Mouse (Mus musculus): ENCODE measurements around the gene Tnxb.

Gene Tnxb

GRCm38 (mm10) chr17:34659181-34659896 lies 11.0 kb upstream of the Tnxb start:
- DNase-seq (ENCODE audit: low read depth, low spot score): no peak

- no peak for DNase-seq (ENCODE audit: low read depth, low spot score)
Observed at GRCm38 (mm10) chr17:34659897-34660214, 10.5 kb upstream of the Tnxb start.

- DNase-seq (ENCODE audit: low read depth, low spot score): no peak
Observed at GRCm38 (mm10) chr17:34660259-34660820, 10.0 kb upstream of the Tnxb start.

DNA sequence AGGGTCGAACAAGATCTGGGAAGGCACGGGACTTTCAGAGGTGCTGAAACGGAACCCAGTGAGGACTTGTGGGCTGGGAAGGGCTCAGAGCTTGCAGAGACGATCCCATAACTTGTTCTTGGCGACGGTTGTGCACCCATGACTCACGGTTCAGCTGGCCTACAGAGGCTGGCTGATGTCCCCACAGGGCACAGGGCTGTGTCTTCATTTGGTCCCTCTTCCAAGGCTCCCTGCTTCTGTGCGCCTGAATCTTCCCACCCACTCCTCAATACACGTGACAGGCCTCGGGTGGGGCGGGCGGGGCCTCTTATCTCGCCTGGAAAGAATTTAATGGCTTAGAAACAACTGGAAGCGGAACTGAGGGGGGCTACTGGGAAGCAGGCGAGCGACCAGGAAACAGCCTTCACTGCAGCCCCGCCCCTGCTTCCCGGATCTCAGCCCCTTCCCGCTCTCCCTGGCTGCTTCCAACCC lies 9.2 kb upstream of the Tnxb start:
- DNase-seq (ENCODE audit: low read depth, low spot score): peak; percentile 54

DNA sequence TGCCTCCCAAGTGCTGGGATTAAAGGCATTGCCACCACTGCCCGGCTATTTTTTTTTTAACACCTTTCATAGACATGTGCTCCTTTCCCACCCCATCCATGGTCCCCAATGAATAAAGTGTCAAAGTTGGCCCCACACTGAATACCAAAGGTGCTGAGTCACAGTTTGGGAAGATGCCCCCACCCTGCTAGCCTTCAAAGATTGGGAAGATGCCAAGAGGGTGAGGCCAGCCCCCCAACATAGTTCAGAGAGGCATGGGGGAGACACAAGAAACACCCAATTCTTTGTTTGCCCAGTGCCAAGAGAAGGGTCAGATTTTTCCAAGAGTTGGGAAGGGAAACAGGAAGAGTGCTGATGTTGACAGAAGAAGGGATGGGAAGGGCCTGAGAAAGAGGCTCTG lies 7.9 kb upstream of the Tnxb start:
- no peak for DNase-seq (ENCODE audit: low read depth, low spot score)

DNA sequence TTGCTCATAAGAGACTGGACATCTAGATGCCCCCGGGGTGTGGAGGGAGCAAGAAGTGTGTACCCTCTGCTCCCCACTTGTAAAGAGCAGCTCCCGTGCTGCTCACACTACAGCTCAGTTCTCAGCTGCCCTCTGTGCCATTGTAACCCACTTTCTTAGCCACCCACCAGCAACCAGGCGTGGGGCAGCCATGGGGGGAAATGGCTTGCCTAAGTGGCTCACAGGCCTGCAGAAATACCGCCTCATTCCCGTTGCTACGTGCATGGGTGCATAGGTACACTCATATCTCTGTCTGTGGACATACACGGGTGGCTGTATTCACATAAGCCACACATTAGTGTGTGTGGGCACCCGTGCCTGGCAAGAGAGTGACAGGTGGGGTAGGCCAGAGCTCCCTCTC lies 7.4 kb upstream of the Tnxb start:
- DNase-seq (ENCODE audit: low read depth, low spot score): no peak

DNA sequence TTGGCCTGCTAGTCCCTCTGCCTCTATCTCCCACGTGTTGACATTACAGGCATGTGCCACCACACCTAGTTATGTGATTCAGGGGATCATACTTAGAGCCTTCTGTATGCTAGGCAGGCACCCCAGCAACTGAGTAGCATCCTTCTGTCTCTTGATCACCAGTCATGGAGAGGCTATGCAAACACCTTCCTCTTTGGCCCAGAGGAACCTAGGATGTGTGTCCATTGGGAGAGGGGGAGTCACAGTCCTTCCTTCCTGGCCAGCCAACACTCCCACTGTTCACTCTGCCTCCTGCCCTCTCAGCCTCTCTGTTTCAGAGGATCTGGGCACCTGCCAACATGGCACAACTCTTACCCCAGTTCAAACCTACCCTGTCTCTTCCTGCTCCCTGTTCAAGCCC lies 6.8 kb upstream of the Tnxb start:
- DNase-seq (ENCODE audit: low read depth, low spot score): no peak

- DNase-seq (ENCODE audit: low read depth, low spot score): no peak
Observed at GRCm38 (mm10) chr17:34664472-34664871, 5.9 kb upstream of the Tnxb start.

- DNase-seq (ENCODE audit: low read depth, low spot score): no peak
Observed at GRCm38 (mm10) chr17:34671151-34672066, 1.1 kb downstream of the Tnxb start.

- DNase-seq (ENCODE audit: low read depth, low spot score): no peak
Observed at GRCm38 (mm10) chr17:34672246-34672792, 2.0 kb downstream of the Tnxb start.

GRCm38 (mm10) chr17:34673139-34673538 lies 2.8 kb downstream of the Tnxb start:
- no peak for DNase-seq (ENCODE audit: low read depth, low spot score)

DNA sequence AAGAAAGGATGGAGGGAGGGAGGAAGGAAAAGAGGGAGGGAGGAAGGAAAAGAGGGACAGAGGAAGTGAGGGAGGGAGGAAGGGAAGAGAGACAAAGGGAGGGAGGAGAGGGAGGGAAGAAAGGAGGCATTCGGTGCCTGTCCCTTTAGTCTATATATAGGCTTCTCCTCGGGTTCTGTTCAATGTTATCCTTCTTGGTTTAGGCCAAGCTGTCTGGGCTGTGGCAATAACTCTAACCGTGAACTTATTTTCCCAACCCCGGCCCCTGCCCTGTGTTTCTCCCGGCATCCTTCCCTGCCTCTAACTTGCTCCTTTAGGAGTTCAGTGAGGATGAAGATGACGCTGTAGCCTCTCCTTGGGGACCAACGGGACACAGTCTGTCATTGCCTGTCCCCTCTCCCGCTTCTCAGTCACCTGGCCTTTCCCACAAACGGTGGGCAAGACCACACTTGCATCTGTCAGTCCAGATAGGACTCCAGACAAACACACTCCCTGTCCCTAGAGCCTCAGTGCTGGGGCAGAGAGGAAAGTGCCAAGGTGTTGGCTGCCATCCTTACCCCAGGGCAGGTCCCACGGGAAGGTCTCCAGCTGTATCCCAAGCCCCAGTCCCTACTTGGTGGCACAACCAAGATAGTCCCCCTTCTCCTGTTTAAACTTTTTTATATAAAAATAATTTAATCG lies 4.3 kb downstream of the Tnxb start:
- DNase-seq (ENCODE audit: low read depth, low spot score): no peak

- no peak for DNase-seq (ENCODE audit: low read depth, low spot score)
Observed at GRCm38 (mm10) chr17:34675205-34676092, 5.1 kb downstream of the Tnxb start.

DNA sequence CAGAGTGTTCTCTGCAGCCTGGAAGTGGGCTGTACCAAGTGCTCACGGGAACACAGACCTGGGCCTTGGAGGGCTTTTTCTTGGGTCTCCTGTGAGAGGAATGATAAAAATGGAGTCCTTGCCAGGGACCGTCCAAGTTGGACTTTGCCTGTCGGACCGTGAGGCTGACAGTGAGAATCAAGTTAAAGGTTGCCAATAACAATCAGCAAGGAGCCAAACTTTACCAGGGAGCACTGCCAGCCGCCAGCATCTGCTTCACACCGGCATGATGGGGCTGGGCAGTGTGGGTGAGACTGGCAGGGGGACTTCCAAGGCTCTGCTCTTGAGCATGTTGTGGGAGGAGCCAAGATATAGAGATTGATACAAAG lies 5.7 kb downstream of the Tnxb start:
- no peak for DNase-seq (ENCODE audit: low read depth, low spot score)

DNA sequence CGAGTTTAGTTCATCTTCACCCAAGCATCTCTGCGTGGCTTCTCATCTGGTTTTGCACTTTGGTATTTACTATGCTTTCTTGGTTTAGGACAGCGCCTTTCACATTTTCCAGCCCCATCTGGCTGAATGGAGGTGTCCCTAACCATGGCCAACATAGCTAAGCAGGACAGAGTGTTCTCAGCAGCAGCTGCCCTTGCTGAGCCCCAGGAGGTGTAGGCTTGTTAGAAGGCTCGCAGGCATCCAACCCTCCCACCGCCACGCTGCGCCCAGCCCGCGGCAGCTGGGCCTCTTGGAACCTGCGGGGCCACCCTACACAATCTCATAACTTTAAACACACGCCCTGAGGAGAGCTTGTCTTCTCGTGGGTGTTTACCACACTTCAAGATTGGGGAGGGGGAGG lies 6.3 kb downstream of the Tnxb start:
- no peak for DNase-seq (ENCODE audit: low read depth, low spot score)

DNA sequence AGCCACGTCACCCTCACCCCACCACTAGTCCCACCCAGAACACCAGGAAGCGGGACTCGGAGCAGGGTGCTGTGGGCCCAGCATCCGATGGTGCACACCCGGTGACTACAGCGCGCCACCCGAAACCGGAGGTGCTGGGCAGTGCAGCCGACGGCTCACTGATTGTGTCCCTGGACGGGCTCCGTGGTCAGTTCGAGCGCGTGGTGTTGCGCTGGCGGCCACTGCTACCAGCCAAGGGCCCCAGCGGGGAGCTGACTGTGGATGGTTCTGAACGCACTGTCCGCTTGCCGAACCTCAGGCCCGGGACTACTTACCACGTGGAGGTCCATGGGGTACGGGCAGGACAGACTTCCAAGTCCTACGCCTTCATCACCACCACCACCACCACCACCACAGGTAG lies 9.9 kb downstream of the Tnxb start:
- no peak for DNase-seq (ENCODE audit: low read depth, low spot score)

GRCm38 (mm10) chr17:34680621-34681020 lies 10.3 kb downstream of the Tnxb start:
- DNase-seq (ENCODE audit: low read depth, low spot score): no peak

DNA sequence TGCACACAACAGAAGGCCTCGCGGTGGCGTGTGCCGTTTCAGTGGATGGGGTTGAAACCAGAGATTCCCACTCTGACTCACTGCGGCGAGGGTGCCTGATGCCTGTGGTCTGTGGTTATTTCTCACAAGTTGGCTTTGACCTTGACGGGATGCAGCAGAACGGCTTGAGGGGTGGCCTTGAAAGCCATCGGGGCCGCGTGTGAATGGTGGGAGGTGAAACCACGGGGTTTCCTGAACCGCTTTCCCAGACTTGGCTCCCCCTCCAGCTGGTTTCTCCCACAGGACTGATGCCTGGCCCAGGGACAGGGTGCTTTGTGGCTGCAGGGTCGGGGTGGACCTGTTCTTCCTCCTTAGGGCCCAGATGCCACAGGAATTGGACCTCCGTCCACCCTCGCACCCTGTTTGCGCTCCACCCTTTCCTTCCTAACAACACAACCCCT lies 10.8 kb downstream of the Tnxb start:
- no peak for DNase-seq (ENCODE audit: low read depth, low spot score)

- no peak for DNase-seq (ENCODE audit: low read depth, low spot score)
Observed at GRCm38 (mm10) chr17:34681881-34682536, 11.7 kb downstream of the Tnxb start.

DNA sequence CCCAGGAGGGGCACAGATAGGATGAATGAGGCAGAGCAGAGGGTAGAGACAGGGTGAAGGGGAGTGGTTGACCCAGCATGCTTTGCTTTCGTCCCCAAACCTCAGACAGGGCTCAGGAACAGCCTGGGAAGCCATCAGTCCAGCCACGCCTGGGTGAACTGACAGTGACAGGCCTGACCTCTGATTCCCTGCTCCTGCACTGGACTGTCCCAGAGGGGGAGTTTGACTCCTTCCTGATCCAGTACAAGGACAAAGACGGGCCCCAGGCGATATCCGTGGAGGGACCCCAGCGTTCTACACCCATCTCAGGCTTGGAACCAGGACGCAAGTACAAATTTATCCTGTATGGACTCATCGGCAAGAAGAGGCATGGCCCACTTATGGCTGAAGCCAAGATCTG lies 12.8 kb downstream of the Tnxb start:
- DNase-seq (ENCODE audit: low read depth, low spot score): no peak
